Mouse (Mus musculus) cerebellum, adult 11-12 months (tissue): ENCODE results near the gene Sap25.
A peak's percentile ranks its signal among the peaks of the same experiment; 100 is the strongest.

Experiments
- DNase-seq: peaks from one replicate; pipeline ENCODE4 v3.0.0; 2022

Gene Sap25

GRCm38 (mm10) chr5:137668971-137669370 lies 27.8 kb downstream of the Sap25 start:
- DNase-seq, result no peak

DNA sequence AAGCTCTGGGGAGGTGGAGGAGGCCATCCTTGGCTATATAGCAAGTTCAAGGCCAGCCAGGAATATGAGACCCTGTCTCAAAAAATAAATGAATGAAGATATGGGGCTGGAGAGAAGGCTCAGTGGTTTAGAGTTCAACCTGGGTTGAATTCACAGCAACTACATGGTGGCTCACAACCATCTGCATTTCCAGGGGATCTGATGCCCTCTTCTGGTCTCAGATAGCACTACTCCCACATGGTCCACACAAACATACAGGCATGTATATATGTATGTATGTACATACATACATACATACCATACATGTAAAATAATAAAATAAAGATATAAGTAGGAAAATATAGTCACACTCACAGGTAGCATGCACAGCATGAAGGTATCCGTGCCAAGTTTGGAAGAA lies 29.1 kb downstream of the Sap25 start:
- DNase-seq, result no peak

DNA sequence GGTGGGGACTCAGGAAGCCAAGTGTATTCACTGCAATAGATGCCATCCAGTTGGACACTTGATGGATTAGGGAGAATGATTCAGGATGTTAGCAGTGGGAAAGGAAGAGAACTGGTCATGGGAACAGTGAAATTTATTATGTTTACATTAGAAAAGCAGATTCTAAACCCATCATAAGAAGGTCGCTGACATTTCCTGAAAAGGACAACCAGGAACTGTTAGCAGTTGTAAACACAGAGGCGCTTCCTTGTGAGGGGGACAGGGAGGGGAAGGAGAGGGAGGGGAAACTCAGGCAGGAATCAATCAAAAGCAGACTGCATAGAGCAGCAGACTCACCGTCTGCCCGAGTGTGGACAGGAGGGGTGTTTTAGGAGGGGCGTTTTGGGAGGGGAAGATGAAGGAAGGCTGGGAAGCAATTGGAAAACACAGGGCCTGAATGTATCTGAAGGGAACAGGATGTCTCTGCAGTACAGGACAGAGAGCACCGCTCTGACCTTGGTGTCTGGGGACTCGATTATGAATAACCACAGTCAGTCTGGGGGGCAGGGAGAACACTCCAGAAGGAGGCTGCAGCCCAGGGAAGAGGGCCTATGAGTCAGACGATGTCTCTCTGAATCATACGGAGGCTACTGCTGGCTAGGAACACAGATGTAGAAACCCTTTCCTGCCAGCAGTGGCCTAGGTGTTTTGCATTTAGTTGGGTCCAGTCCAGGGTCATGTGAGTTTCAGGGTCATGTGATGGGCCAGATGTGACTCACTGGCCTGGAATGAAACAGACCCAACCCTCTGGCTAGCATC lies 30.5 kb downstream of the Sap25 start:
- no peak for DNase-seq

GRCm38 (mm10) chr5:137672361-137672760 lies 31.2 kb downstream of the Sap25 start:
- DNase-seq, result no peak

DNA sequence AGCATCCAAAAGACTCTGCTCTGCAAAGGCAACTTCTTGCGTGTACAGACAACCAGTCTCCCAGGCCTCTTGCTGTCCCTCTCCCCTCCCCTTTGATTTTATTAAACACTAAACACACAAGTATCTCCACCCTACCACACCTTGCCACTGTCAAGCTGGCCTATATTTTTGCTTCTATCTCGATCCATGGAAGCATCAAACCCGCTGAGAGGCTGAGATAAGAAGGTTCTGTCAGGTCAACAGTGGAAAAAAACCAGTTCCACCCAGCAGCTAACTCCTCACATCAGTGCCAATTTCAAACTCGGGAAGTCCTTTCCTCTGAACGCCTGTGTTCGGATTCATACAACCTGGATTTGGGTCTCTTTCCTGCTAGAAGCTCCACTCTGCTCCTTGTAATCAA lies 31.9 kb downstream of the Sap25 start:
- no peak for DNase-seq

- DNase-seq, result no peak
Measured at GRCm38 (mm10) chr5:137674786-137675185, 33.7 kb downstream of the Sap25 start.

GRCm38 (mm10) chr5:137677859-137678258 lies 36.7 kb downstream of the Sap25 start:
- no peak for DNase-seq

- no peak for DNase-seq
Measured at GRCm38 (mm10) chr5:137678736-137679135, 37.6 kb downstream of the Sap25 start.

GRCm38 (mm10) chr5:137679726-137680125 lies 38.6 kb downstream of the Sap25 start:
- no peak for DNase-seq

DNA sequence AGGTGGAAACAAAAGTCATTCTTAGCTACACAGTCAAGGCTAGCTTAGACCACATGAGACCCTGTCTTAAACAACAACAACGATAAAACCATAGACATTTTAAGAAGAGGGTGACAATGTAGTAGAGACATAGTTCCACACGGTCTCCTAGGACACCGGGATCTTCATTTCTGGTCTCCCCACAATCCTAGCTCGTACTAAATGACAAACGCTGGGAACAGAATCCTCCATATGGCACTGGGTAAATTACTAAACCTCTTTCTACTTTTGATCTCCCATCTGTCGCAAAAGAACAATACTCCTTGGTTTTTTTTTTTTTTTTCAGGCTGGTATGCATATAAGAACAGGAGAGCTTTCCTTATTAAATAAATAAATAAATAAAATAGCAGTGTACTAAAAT lies 41.4 kb downstream of the Sap25 start:
- DNase-seq, result no peak

- peak; percentile 35 for DNase-seq
Measured at GRCm38 (mm10) chr5:137683388-137684293, 42.5 kb downstream of the Sap25 start.

DNA sequence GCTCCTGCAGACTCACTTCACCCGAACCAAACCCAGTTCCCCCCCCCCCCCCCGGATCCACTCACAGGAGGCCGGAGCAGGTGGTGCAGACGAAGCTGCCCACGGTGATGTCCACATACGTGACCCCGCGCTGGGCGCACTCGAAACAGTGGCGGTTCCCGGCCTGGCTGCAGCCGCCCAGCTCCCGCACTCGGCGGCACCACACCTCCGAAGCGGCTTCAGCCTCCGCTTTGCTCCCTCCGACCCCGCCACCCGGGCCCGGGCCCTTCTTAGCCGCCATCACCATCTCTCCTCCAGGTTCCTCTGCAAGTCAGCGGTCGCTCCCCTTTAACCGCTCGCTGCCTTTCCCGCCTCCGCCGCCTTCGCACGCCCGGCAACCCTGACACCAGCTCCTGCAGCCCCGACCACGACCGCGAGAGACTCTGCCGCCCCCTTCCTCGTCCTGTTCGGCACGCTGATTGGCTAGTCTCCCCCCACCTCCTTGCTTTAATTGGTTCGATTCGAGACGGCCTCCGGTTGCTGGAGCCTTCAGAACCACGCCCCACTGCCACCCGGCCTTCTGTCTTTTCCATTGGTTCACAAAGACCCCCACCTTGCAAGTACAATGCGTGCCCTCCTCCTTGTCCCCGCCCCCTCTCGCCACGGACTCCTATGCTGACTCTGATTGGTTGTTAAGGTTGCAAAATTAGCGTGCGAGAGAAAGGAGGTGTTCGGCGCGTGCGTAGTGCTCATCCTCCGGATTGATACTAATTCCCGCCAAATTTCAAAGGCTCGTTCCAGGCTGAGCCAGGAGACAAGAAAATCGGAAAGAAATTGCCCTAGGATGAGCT lies 43.4 kb downstream of the Sap25 start, which contains the start of gene Agfg2:
Gene Agfg2, minus strand, starts transcription at position 433 of the 830 bp plus-strand sequence.
- peak; percentile 99 for DNase-seq

DNA sequence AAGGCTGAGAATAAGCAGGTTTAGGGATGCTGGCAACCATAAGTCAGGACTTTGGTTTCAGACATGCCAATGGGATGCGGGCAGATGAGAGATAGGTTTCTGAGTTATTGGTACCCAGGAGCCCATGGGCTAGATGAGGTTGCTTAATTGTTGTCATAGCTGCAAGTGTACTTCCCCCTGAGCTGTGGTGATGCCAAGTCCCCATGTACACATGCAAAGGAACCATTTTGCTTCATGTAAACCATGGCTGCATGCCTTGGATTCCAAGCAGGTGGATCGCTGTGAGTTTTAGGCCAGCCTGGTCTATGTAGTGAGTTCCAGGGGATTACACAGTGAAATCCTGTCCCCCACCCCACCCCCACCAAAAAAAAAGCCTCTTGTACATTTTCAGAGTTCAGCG lies 44.5 kb downstream of the Sap25 start:
- DNase-seq, result peak; percentile 16

- DNase-seq, result no peak
Measured at GRCm38 (mm10) chr5:137686127-137686790, 45.1 kb downstream of the Sap25 start.

GRCm38 (mm10) chr5:137689974-137690373 lies 48.8 kb downstream of the Sap25 start:
- no peak for DNase-seq

DNA sequence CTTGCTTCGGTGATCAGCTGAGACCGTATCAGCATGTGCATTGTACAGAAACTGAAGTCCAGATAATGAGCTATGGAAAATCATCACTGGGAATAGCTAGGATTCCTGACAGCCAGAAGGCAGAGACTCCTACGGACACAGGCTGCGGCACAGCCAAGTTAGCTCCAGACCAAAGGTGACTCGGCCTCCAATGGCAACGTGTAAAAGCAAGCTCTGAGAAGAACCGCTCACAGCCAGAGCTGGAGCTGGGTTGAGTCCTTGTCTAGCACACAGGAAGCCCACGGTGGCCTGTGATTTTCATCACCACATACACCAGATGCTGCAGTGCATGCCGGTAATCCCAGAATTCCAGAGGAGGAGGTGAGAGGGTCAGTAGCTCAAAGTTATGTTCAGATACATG lies 49.4 kb downstream of the Sap25 start:
- no peak for DNase-seq

- no peak for DNase-seq
Measured at GRCm38 (mm10) chr5:137691881-137692280, 50.7 kb downstream of the Sap25 start.
